Mouse (Mus musculus) liver, adult 2 months (tissue): Measurements from ENCODE around the gene Fgd6. TPM values are rescaled to one million over a fixed set of nuclear protein-coding genes. Genes with fewer than 3 reads are reported as not detected.

ENCODE experiments used
- DNase-seq: peaks from one replicate; pipeline ENCODE4 v3.0.0-alpha.2; 2011; ENCODE audit warnings: low read depth, low spot score; ENCODE audit errors: extremely low read depth
- H3K27ac ChIP-seq: fragments of 200-500 bp; replicated peaks from 2 replicates; pipeline ENCODE4 v1.5.1; 2012; ENCODE audit warnings: low read depth, mild to moderate bottlenecking, control low read depth, inconsistent platforms, low read length; ENCODE audit not compliant: insufficient read depth
- H3K27me3 ChIP-seq: fragments of 200-500 bp; 2 replicates; pipeline ENCODE4 v1.6.1; 2012; ENCODE audit warnings: mild to moderate bottlenecking, moderate library complexity, low read length, inconsistent platforms; ENCODE audit not compliant: control insufficient read depth, insufficient read depth
- H3K36me3 ChIP-seq: fragments of 200-500 bp; 2 replicates; pipeline ENCODE4 v1.6.1; 2012; ENCODE audit warnings: low read length, inconsistent platforms; ENCODE audit not compliant: control insufficient read depth, insufficient read depth
- H3K4me1 ChIP-seq: fragments of 200-500 bp; 2 replicates; pipeline ENCODE4 v1.6.1; 2011; ENCODE audit warnings: low read length; ENCODE audit not compliant: control insufficient read depth, insufficient read depth
- H3K4me3 ChIP-seq: fragments of 200-500 bp; 2 replicates; pipeline ENCODE4 v1.5.1; 2011; ENCODE audit warnings: low read depth, mild to moderate bottlenecking, control low read depth, low read length, moderate library complexity; ENCODE audit not compliant: insufficient read depth
- H3K79me2 ChIP-seq: fragments of 200-500 bp; 2 replicates; pipeline ENCODE4 v1.6.1; 2012; ENCODE audit warnings: inconsistent platforms, mild to moderate bottlenecking, low read length, moderate library complexity; ENCODE audit not compliant: control insufficient read depth, insufficient read depth
- H3K9ac ChIP-seq: fragments of 200-500 bp; 2 replicates; pipeline ENCODE4 v1.6.1; 2012; ENCODE audit warnings: low read depth, mild to moderate bottlenecking, control low read depth, inconsistent platforms, low read length
- CTCF ChIP-seq: fragments of 200-500 bp; IDR thresholded peaks from 2 replicates; pipeline ENCODE4 v1.5.1; 2011; ENCODE audit warnings: low read depth, low read length, control low read depth
- POLR2A ChIP-seq: fragments of 200-500 bp; IDR thresholded peaks from 2 replicates; pipeline ENCODE4 v1.6.1; 2011; ENCODE audit warnings: low read length, control low read depth; ENCODE audit not compliant: insufficient read depth; ENCODE audit errors: extremely low read depth
- WGBS: fragments of 180-500 bp; shearing (Covaris S2); methylation state at CpG from one replicate; pipeline ENCODE4 v1.1.7; 2018; 5-methylcytosine and 5-hydroxymethylcytosine counted together
- polyA plus RNA-seq: library from polyadenylated mRNA; depleted of rRNA; stranded (reverse); fragments of >200 nt; gene quantifications from 2 replicates; pipeline ENCODE4 v1.2.3, GENCODE M21; 2012
- total RNA-seq: library from RNA; depleted of rRNA; stranded (reverse); fragments of >200 nt; gene quantifications from 2 replicates; pipeline ENCODE4 v1.2.3, GENCODE M21; 2014

Gene Fgd6
- total and polyA plus RNA-seq, 2 experiments: 4.2 to 17.2 TPM

DNA sequence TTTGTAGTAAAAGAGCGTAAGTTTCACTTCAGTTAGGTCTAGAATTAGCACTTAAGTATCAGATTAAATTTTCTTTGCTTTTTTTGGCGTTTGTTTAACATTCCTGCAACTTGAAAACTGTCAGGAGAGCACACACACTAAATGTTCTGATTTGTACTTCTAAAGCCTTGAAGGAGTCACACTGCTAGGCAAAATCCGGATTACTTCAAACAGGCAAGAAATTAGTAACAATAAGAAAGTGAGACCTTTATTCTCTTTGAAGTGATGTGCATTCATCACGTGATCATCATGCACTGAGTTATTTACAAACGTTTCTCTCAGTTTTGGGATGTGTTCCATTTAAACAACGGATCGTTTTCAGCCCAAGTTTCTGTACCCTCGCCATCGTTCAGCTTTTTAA is 1.4 kb downstream of the Fgd6 start:
- no peak for TF ChIP-seq POLR2A
- no peak for TF ChIP-seq CTCF
- Histone ChIP-seq H3K36me3 (no peaks in the 10 kb centered on the region), H3K27me3 (no peaks in the 10 kb centered on the region), H3K4me1 (peaks cover 16% of the 10 kb centered on the region), H3K9ac (no peak overlapping the region), H3K4me3 (peak overlapping the region; percentile 80; the same call in 1 of the 2 replicates), H3K27ac (no peak overlapping the region), H3K79me2 (peaks cover 31% of the 10 kb centered on the region)
- peak; percentile 78 for DNase-seq
- 3% methylated on average over 9 of the region's 9 CpGs for WGBS

DNA sequence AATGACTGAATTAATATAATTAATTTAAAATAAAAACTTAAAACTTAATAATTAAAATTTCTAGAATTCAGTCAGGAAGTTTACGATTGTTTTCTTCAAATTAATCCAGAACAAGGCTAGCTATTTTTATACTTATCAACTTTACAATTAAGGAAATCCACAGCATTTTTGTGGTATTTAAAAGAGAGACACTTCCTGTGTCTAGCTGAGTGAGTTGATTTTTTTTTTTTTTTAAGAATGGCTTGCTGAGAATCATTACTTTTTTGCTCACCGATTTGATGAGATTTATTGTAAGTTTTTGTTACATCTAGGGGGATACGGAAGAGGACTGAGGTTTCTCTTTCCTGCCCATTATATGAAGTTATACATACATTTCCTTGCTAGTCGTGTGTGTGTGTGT is 1.8 kb downstream of the Fgd6 start:
- peak overlapping the region; percentile 12; the same call in 1 of the 2 replicates for H3K4me3 ChIP-seq
- no peak overlapping the region for H3K9ac ChIP-seq
- peaks cover 16% of the 10 kb centered on the region for H3K4me1 ChIP-seq
- no peak for TF ChIP-seq POLR2A
- TF ChIP-seq CTCF: no peak
- peaks cover 32% of the 10 kb centered on the region for H3K79me2 ChIP-seq
- no peaks in the 10 kb centered on the region for H3K27me3 ChIP-seq
- no peak overlapping the region for H3K27ac ChIP-seq
- H3K36me3 ChIP-seq: no peaks in the 10 kb centered on the region
- 51% methylated on average over 4 of the region's 4 CpGs for WGBS
- DNase-seq: no peak

DNA sequence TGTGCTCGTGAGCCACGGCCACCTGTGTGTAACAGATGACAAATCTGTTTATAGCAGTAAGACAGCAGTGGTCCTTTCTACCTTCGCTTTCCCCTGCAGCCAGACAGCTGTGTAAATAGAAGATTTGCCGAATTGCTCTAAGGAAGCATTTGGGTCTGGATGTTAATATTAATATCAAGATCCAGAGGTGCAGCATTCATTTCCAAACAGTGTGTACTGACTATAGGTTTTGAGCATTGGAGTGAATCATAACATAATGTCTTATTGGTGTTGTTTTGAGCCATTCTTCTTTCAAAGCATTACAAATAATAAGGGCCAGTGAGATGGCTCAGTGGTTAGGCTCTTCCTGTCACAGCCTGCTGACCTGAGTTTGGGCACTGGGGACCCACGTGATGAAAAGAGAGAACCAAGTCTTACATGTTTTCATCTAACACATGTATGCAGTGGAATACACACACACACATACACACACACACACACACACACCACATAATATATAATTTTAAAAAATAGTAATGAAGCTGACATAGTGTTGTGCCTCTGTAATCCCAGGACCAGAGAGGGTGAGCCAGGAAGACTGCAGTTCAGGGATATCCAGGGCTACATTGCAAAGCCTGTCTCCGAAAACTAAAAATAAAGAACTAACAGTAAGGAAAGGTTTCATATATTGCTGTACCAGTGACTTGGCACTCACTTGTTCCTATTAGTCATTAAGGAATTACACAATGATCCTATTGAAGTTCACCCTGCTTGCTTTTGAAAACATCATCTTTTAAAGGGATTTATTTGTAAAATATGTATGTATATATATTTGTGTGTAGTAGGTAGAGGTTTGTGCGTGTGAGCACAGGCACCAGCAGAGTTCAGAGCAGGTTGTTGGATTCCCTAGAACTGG is 2.8 kb downstream of the Fgd6 start:
- 37% methylated on average over 7 of the region's 7 CpGs for WGBS
- Histone ChIP-seq H3K27me3 (no peaks in the 10 kb centered on the region), H3K4me1 (peaks cover 16% of the 10 kb centered on the region), H3K4me3 (no peak overlapping the region), H3K36me3 (peaks cover 4% of the 10 kb centered on the region), H3K9ac (peak overlapping the region; percentile 13; the same call in 1 of the 2 replicates), H3K79me2 (peaks cover 30% of the 10 kb centered on the region), H3K27ac (no peak overlapping the region)
- no peak for TF ChIP-seq CTCF
- TF ChIP-seq POLR2A: no peak
- DNase-seq: peak; percentile 51

DNA sequence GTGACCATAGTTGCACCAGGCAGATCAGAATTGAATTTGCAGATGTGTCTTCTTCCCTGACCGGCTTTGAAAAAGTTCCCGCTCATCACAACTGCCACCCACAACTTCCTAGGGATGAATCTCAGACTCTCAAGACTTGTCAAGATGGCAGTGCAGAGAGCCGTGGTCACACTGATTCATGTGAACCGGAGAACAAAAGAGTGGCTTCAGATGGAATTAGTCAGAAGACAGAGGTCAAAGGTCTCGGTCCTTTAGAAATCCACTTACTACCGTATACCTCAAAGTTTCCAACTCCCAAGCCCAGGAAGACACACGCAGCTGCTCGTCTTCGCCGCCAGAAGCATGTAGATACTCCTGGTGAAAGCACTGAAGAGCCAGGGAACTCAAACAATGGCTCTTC is 8.1 kb downstream of the Fgd6 start:
- no peak for DNase-seq
- no peak overlapping the region for H3K4me3 ChIP-seq
- H3K4me1 ChIP-seq: peaks cover 13% of the 10 kb centered on the region
- WGBS: 83% methylated on average over 10 of the region's 10 CpGs
- H3K27ac ChIP-seq: no peak overlapping the region
- H3K9ac ChIP-seq: no peak overlapping the region
- no peak for TF ChIP-seq POLR2A
- no peak for TF ChIP-seq CTCF
- peaks cover 24% of the 10 kb centered on the region for H3K36me3 ChIP-seq
- peaks cover 41% of the 10 kb centered on the region for H3K79me2 ChIP-seq
- H3K27me3 ChIP-seq: no peaks in the 10 kb centered on the region

DNA sequence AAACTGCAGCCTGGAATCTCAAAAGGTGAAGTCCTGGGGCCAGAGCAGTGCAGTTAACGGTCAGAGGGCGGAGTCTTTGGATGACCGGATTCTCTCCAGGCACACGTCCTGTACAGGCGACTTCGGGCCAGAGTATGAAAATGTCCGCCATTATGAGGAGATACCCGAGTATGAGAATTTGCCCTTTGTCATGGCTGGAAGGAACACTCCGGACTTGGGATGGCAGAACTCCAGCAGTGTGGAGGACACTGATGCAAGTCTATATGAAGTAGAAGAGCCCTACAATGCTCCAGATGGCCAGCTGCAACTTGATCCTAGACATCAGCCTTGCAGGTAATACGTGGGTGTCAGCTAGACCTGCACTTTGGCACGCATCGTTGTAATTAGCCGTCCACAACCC is 9.5 kb downstream of the Fgd6 start:
- Histone ChIP-seq H3K27ac (no peak overlapping the region), H3K4me3 (no peak overlapping the region), H3K4me1 (peaks cover 14% of the 10 kb centered on the region), H3K36me3 (peaks cover 24% of the 10 kb centered on the region), H3K27me3 (no peaks in the 10 kb centered on the region), H3K9ac (no peak overlapping the region), H3K79me2 (peaks cover 38% of the 10 kb centered on the region)
- no peak for DNase-seq
- WGBS: 82% methylated on average over 13 of the region's 13 CpGs
- no peak for TF ChIP-seq CTCF
- no peak for TF ChIP-seq POLR2A

DNA sequence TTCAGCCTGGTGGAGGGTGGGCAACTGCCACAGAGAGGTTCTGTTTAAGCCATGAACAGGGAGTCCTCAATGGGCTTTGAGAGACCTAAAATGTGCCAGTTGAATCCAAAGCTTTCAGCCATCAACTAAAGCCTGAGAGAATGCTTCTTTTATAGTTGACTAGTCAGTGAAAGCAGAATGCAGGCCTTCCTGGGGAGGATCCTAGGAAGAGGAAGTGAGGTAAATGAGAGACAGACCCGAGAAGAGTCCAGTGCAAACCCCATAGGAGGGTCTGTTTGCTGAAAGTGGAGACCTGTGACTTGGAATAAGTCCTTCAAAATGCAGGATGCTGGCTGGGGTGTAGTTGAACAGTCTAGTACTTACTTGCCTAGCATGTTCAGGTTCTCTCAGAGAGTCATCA is 11.2 kb downstream of the Fgd6 start:
- DNase-seq: no peak
- peaks cover 24% of the 10 kb centered on the region for H3K36me3 ChIP-seq
- TF ChIP-seq POLR2A (no peak), CTCF (no peak)
- H3K79me2 ChIP-seq: peaks cover 50% of the 10 kb centered on the region
- no peak overlapping the region for H3K9ac ChIP-seq
- H3K27ac ChIP-seq: peak overlapping the region; percentile 49
- H3K4me3 ChIP-seq: no peak overlapping the region
- peaks cover 20% of the 10 kb centered on the region for H3K4me1 ChIP-seq
- no peaks in the 10 kb centered on the region for H3K27me3 ChIP-seq
- 80% methylated on average over 1 of the region's 1 CpGs for WGBS
